Mouse (Mus musculus): ENCODE results near the gene Arhgef28. TPM values are rescaled to one million over a fixed set of nuclear protein-coding genes. Genes with fewer than 3 reads are reported as not detected.

Gene Arhgef28
- polyA plus RNA-seq, 1 experiment from 2014 or later = 1.3 TPM

DNA sequence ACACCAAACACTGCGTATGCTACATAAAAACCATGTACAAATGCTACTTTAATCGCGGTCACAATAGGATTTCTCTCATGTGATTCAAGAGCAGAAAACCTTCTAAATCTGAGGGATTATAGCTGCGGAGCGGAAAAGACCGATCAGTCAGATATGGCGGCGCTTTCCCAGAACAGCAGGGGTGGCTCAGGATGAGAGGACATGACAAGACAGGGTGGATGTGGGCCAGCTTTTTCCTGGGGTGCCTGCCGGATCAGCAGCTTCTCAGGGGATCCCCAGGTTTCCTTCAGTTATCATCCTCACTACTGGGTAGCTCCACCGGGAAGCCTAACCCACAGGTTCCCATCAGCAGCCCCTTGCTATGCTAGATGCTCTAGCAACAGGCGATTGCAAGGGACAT, 204.5 kb downstream of the Arhgef28 start:
- ATAC-seq (ENCODE audit: low read depth) = no peak
- no peak overlapping the region for H3K27ac ChIP-seq (ENCODE audit: low read length)
- WGBS (ENCODE audit: insufficient replicate concordance) = 69% methylated on average over 11 of the region's 11 CpGs

GRCm38 (mm10) chr13:98000841-98001240, 205.4 kb downstream of the Arhgef28 start:
- WGBS (ENCODE audit: insufficient replicate concordance) = 71% methylated on average over 9 of the region's 9 CpGs
- no peaks in the 10 kb centered on the region for H3K9me3 ChIP-seq (replicated peaks; ENCODE audit: control insufficient read depth, low read length)
- H3K4me2 ChIP-seq (ENCODE audit: low read depth, low read length) = no peak overlapping the region
- no peaks in the 10 kb centered on the region; the same call in 1 of the 2 replicates for H3K4me1 ChIP-seq (ENCODE audit: control insufficient read depth, low read depth, low read length)
- no peak overlapping the region for H3K9ac ChIP-seq (ENCODE audit: low read depth, low read length)
- no peaks in the 10 kb centered on the region for H3K36me3 ChIP-seq (ENCODE audit: control insufficient read depth, insufficient read depth)
- no peak overlapping the region for H3K4me3 ChIP-seq (ENCODE audit: low read depth, low read length)
- ATAC-seq (ENCODE audit: low read depth) = no peak
- H3K27me3 ChIP-seq (ENCODE audit: control insufficient read depth, insufficient read depth, low read depth, low read length) = no peaks in the 10 kb centered on the region
- no peak overlapping the region for H3K27ac ChIP-seq (ENCODE audit: low read length)

More for the DNA sequence above, 204.5 kb downstream of the Arhgef28 start:
- no peaks in the 10 kb centered on the region for H3K27me3 ChIP-seq (ENCODE audit: control insufficient read depth, insufficient read depth, low read depth, low read length)
- H3K9me3 ChIP-seq (replicated peaks; ENCODE audit: control insufficient read depth, low read length) = no peaks in the 10 kb centered on the region
- H3K4me1 ChIP-seq (ENCODE audit: control insufficient read depth, low read depth, low read length) = no peaks in the 10 kb centered on the region; the same call in 1 of the 2 replicates
- H3K4me2 ChIP-seq (ENCODE audit: low read depth, low read length) = no peak overlapping the region
- no peak overlapping the region for H3K9ac ChIP-seq (ENCODE audit: low read depth, low read length)
- no peaks in the 10 kb centered on the region for H3K36me3 ChIP-seq (ENCODE audit: control insufficient read depth, insufficient read depth)
- H3K4me3 ChIP-seq (ENCODE audit: low read depth, low read length) = no peak overlapping the region

DNA sequence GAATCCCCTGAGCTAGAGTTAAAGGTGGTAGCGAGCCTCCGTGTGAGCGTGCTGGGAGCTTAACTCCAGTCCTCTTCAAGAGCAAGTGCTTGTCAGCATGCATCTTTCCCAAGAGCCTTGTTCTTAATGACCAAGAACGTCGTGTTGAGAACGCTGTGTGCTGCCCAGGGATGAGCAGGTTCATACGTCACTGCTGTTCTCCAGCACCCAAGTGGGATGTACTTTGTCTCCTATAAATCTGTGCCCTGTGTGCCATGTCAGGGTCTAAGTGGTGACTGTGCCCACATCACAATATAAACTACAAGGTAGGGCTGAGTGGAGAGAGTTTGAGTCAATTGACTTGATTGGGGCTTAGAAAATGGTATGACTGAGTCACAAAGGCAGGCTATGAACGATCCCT, 207.1 kb downstream of the Arhgef28 start:
- H3K4me1 ChIP-seq (ENCODE audit: control insufficient read depth, low read depth, low read length) = no peaks in the 10 kb centered on the region; the same call in 1 of the 2 replicates
- 76% methylated on average over 8 of the region's 8 CpGs for WGBS (ENCODE audit: insufficient replicate concordance)
- no peak overlapping the region for H3K27ac ChIP-seq (ENCODE audit: low read length)
- ATAC-seq (ENCODE audit: low read depth) = no peak
- H3K36me3 ChIP-seq (ENCODE audit: control insufficient read depth, insufficient read depth) = no peaks in the 10 kb centered on the region
- H3K9ac ChIP-seq (ENCODE audit: low read depth, low read length) = no peak overlapping the region
- H3K4me2 ChIP-seq (ENCODE audit: low read depth, low read length) = no peak overlapping the region
- H3K27me3 ChIP-seq (ENCODE audit: control insufficient read depth, insufficient read depth, low read depth, low read length) = no peaks in the 10 kb centered on the region
- no peaks in the 10 kb centered on the region for H3K9me3 ChIP-seq (replicated peaks; ENCODE audit: control insufficient read depth, low read length)
- no peak overlapping the region for H3K4me3 ChIP-seq (ENCODE audit: low read depth, low read length)

GRCm38 (mm10) chr13:97998570-97998969, 207.7 kb downstream of the Arhgef28 start:
- Histone ChIP-seq H3K4me3 (ENCODE audit: low read depth, low read length) (no peak overlapping the region), H3K4me1 (ENCODE audit: control insufficient read depth, low read depth, low read length) (no peaks in the 10 kb centered on the region; the same call in 1 of the 2 replicates), H3K27me3 (ENCODE audit: control insufficient read depth, insufficient read depth, low read depth, low read length) (no peaks in the 10 kb centered on the region), H3K36me3 (ENCODE audit: control insufficient read depth, insufficient read depth) (no peaks in the 10 kb centered on the region), H3K9me3 (replicated peaks; ENCODE audit: control insufficient read depth, low read length) (no peaks in the 10 kb centered on the region), H3K27ac (ENCODE audit: low read length) (no peak overlapping the region), H3K9ac (ENCODE audit: low read depth, low read length) (no peak overlapping the region), H3K4me2 (ENCODE audit: low read depth, low read length) (no peak overlapping the region)
- no peak for ATAC-seq (ENCODE audit: low read depth)
- WGBS (ENCODE audit: insufficient replicate concordance) = 61% methylated on average over 8 of the region's 8 CpGs

DNA sequence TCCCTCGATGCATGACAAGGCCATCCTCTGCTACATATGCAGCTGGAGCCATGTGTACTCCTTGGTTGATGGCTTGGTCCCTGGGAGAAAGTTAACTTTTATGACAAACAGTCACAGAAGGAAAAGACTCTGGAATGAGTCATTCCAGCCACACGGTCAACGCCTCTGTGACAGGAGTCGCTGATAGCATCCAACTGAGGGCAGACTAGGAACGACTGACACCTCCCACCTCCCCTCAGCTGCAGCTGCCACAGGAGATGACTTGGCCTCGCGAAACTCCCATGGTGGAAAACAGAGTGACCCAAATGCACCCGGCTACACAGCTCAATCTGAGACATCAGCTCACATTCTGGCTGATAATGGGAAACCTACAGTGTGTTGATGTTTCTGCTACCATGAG, 215.3 kb downstream of the Arhgef28 start:
- Histone ChIP-seq H3K9ac (ENCODE audit: low read depth, low read length) (no peak overlapping the region), H3K9me3 (replicated peaks; ENCODE audit: control insufficient read depth, low read length) (no peaks in the 10 kb centered on the region), H3K27me3 (ENCODE audit: control insufficient read depth, insufficient read depth, low read depth, low read length) (no peaks in the 10 kb centered on the region), H3K4me3 (ENCODE audit: low read depth, low read length) (no peak overlapping the region), H3K4me2 (ENCODE audit: low read depth, low read length) (no peak overlapping the region), H3K36me3 (ENCODE audit: control insufficient read depth, insufficient read depth) (no peaks in the 10 kb centered on the region), H3K27ac (ENCODE audit: low read length) (no peak overlapping the region), H3K4me1 (ENCODE audit: control insufficient read depth, low read depth, low read length) (no peaks in the 10 kb centered on the region)
- ATAC-seq (ENCODE audit: low read depth) = no peak
- WGBS (ENCODE audit: insufficient replicate concordance) = 42% methylated on average over 8 of the region's 8 CpGs

DNA sequence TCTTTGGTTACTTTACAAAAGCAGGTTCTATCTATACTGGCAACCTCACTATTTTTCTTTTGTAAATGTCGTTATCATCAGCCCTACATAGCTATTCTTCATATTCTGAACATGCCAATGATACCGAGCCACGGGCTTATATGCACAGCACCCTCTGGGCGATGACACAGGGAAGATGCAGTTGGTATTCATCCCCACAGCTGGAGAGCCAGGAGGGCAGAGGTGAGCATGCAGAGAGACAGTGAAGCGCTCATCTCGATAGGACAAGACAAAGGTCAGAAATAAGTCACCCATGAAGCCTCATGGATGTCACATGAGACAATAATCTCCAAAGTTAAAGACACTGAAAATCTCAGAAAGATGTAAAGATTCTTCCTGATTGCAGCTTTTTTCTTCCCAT, 217.4 kb downstream of the Arhgef28 start:
- H3K9me3 ChIP-seq (replicated peaks; ENCODE audit: control insufficient read depth, low read length) = no peaks in the 10 kb centered on the region

GRCm38 (mm10) chr13:97986691-97987090, 219.5 kb downstream of the Arhgef28 start:
- Histone ChIP-seq H3K9me3 (replicated peaks; ENCODE audit: control insufficient read depth, low read length) (no peaks in the 10 kb centered on the region), H3K4me2 (ENCODE audit: low read depth, low read length) (no peak overlapping the region), H3K4me1 (ENCODE audit: control insufficient read depth, low read depth, low read length) (no peaks in the 10 kb centered on the region), H3K27ac (ENCODE audit: low read length) (no peak overlapping the region), H3K4me3 (ENCODE audit: low read depth, low read length) (no peak overlapping the region), H3K36me3 (ENCODE audit: control insufficient read depth, insufficient read depth) (no peaks in the 10 kb centered on the region), H3K27me3 (ENCODE audit: control insufficient read depth, insufficient read depth, low read depth, low read length) (no peaks in the 10 kb centered on the region), H3K9ac (ENCODE audit: low read depth, low read length) (no peak overlapping the region)
- no peak for ATAC-seq (ENCODE audit: low read depth)
- 69% methylated on average over 6 of the region's 6 CpGs for WGBS (ENCODE audit: insufficient replicate concordance)

More for the DNA sequence above, 217.4 kb downstream of the Arhgef28 start:
- no peaks in the 10 kb centered on the region for H3K4me1 ChIP-seq (ENCODE audit: control insufficient read depth, low read depth, low read length)
- WGBS (ENCODE audit: insufficient replicate concordance) = 64% methylated on average over 6 of the region's 6 CpGs
- H3K4me3 ChIP-seq (ENCODE audit: low read depth, low read length) = no peak overlapping the region
- H3K4me2 ChIP-seq (ENCODE audit: low read depth, low read length) = no peak overlapping the region
- no peaks in the 10 kb centered on the region for H3K27me3 ChIP-seq (ENCODE audit: control insufficient read depth, insufficient read depth, low read depth, low read length)
- H3K27ac ChIP-seq (ENCODE audit: low read length) = no peak overlapping the region
- no peaks in the 10 kb centered on the region for H3K36me3 ChIP-seq (ENCODE audit: control insufficient read depth, insufficient read depth)
- no peak for ATAC-seq (ENCODE audit: low read depth)
- no peak overlapping the region for H3K9ac ChIP-seq (ENCODE audit: low read depth, low read length)

DNA sequence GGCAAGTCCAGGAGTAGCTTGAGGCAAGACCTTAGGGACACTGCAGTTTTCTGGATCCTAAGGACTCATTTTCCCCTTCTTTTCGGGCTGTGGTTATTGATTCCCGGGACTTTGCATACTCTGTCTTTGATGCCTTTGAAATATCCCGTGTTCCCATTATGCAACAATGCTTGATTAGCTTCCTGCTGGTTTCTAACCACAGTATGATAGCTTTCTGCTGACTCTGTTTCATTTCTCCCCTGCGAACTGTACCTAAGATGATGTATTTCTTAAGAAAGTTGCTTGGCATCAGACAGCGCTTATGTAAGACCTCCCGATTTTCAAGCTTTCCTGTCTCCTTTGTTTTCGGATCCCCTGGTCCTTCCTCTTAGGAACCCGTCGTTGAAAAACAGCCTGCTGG, 229.1 kb downstream of the Arhgef28 start:
- no peak for ATAC-seq (ENCODE audit: low read depth)
- Histone ChIP-seq H3K36me3 (ENCODE audit: control insufficient read depth, insufficient read depth) (no peaks in the 10 kb centered on the region), H3K9ac (ENCODE audit: low read depth, low read length) (no peak overlapping the region), H3K4me2 (ENCODE audit: low read depth, low read length) (no peak overlapping the region), H3K27ac (ENCODE audit: low read length) (no peak overlapping the region), H3K27me3 (ENCODE audit: control insufficient read depth, insufficient read depth, low read depth, low read length) (no peaks in the 10 kb centered on the region), H3K4me1 (ENCODE audit: control insufficient read depth, low read depth, low read length) (no peaks in the 10 kb centered on the region), H3K4me3 (ENCODE audit: low read depth, low read length) (no peak overlapping the region), H3K9me3 (replicated peaks; ENCODE audit: control insufficient read depth, low read length) (no peaks in the 10 kb centered on the region)
- 53% methylated on average over 9 of the region's 9 CpGs for WGBS (ENCODE audit: insufficient replicate concordance)

GRCm38 (mm10) chr13:97976642-97977041, 229.6 kb downstream of the Arhgef28 start:
- Histone ChIP-seq H3K27ac (ENCODE audit: low read length) (no peak overlapping the region), H3K4me1 (ENCODE audit: control insufficient read depth, low read depth, low read length) (no peaks in the 10 kb centered on the region), H3K27me3 (ENCODE audit: control insufficient read depth, insufficient read depth, low read depth, low read length) (no peaks in the 10 kb centered on the region), H3K4me3 (ENCODE audit: low read depth, low read length) (no peak overlapping the region), H3K9me3 (replicated peaks; ENCODE audit: control insufficient read depth, low read length) (no peaks in the 10 kb centered on the region), H3K4me2 (ENCODE audit: low read depth, low read length) (no peak overlapping the region), H3K9ac (ENCODE audit: low read depth, low read length) (no peak overlapping the region), H3K36me3 (ENCODE audit: control insufficient read depth, insufficient read depth) (no peaks in the 10 kb centered on the region)
- 55% methylated on average over 2 of the region's 2 CpGs for WGBS (ENCODE audit: insufficient replicate concordance)
- no peak for ATAC-seq (ENCODE audit: low read depth)
